Mouse (Mus musculus): ENCODE results near the gene Slfnl1. TPM values are rescaled to one million over a fixed set of nuclear protein-coding genes. Genes with fewer than 3 reads are reported as not detected.

The Slfnl1 gene
- total and polyA plus RNA-seq, 3 experiments: 0.17 TPM; not detected in 2

DNA sequence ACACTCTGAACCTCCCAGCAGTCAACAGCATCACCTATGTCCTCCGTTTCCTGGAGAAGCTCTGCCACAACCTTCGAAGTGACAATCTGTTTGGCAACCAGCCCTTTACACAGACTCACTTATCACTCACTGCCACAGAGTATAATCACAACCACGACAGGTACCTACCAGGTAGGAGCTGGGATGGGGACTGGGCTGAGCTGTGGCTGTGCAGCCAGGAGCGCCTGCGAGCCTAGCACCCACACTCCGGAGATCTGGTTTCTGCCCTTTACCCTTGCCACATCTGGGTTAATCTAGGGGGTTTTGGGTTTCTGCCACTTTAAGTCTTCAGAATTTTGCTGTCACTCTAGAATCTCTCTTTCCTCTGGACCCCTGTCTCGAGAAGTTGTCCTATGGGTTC, 15.1 kb upstream of the Slfnl1 start:
- Histone ChIP-seq H3K9me3 (replicated peaks; ENCODE audit: low read length) (no peaks in the 10 kb centered on the region), H3K4me2 (ENCODE audit: insufficient read depth, low read depth, poor library complexity, severe bottlenecking) (no peak overlapping the region), H3K9ac (ENCODE audit: insufficient read depth, low read depth) (no peak overlapping the region), H3K27ac (ENCODE audit: insufficient read depth, low read depth) (no peak overlapping the region), H3K79me2 (replicated peaks; ENCODE audit: control insufficient read depth, extremely low read depth, insufficient read depth, poor library complexity, severe bottlenecking) (no peaks in the 10 kb centered on the region), H3K36me3 (replicated peaks in 1 of 2; ENCODE audit: control insufficient read depth in 1 of 2, insufficient read depth in 1 of 2, low read length in 1 of 2) (peaks cover 7 to 50% of the 10 kb centered on the region in 2 experiments), H3K4me1 (ENCODE audit: control insufficient read depth in 1 of 2, insufficient read depth in 2 of 2) (no peaks in the 10 kb centered on the region), H3K27me3 (replicated peaks) (no peaks in the 10 kb centered on the region), H3K4me3 (replicated peaks in 1 of 3; ENCODE audit: low read depth in 2 of 3, low read length in 2 of 3, poor library complexity in 1 of 3) (no peak overlapping the region)
- TF ChIP-seq MAZ (IDR thresholded peaks at IDR 0.05; ENCODE audit: low read depth, low read length) (no peak), RAD21 (IDR thresholded peaks at IDR 0.05; ENCODE audit: low read depth, low read length) (no peak), EP300 (IDR thresholded peaks at IDR 0.05; ENCODE audit: low read length) (no peak), SIN3A (IDR thresholded peaks at IDR 0.05; ENCODE audit: low read length) (no peak), GABPA (IDR thresholded peaks at IDR 0.05; ENCODE audit: insufficient replicate concordance, low read depth, low read length) (no peak), ZMIZ1 (IDR thresholded peaks at IDR 0.05; ENCODE audit: low read depth, low read length) (no peak), JUND (conservative IDR thresholded peaks at IDR 0.05; ENCODE audit: low read depth, low read length) (no peak), PAX5 (IDR thresholded peaks at IDR 0.05; ENCODE audit: low read length) (no peak), ELF1 (IDR thresholded peaks at IDR 0.05; ENCODE audit: low read depth, low read length) (no peak), MYC (IDR thresholded peaks at IDR 0.05; ENCODE audit: low read depth, low read length) (no peak), POLR2A (IDR thresholded peaks at IDR 0.05; ENCODE audit: low read depth, low read length) (no peak)
- dilution Hi-C loops (cut with MboI; ENCODE audit: extremely low pct_ligation_motif_present, extremely low pct_unique_long_range_greater_than_20kb, low sequenced_read_pairs) (no loop called here), in situ Hi-C loops (cut with MboI; ENCODE audit: low pct_ligation_motif_present, low pct_unique_long_range_greater_than_20kb, low sequenced_read_pairs) (loop anchor here (25.0 kb wide), 1 partner anchor 280 kb away; no protein-coding TSS in a partner anchor)
- no peak for DNase-seq (ENCODE audit: extremely low read depth)

DNA sequence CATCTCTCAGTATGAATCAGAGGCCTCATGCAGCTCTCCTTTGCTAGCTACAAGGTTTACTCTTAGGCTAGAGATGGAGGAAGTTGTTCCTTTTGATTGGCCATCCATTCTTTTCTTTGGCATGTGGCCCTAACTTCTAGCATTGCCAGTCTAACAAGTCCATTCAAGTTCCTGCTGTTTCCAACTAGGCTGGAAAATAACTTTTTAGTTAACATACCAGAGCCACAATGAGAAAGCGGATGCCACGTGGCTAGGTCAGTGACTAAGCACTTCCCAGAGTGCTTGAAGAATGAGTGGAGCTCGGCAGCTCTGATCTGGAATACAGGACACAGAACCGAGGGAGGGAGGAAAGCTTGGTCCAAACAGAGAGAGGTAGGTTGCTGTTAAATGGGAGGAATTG, 14.7 kb upstream of the Slfnl1 start:
- H3K27me3 ChIP-seq (replicated peaks): no peaks in the 10 kb centered on the region
- H3K4me1 ChIP-seq (ENCODE audit: control insufficient read depth in 1 of 2, insufficient read depth in 2 of 2): no peaks in the 10 kb centered on the region
- H3K4me2 ChIP-seq (ENCODE audit: insufficient read depth, low read depth, poor library complexity, severe bottlenecking): no peak overlapping the region
- no peak overlapping the region for H3K9ac ChIP-seq (ENCODE audit: insufficient read depth, low read depth)
- TF ChIP-seq POLR2AphosphoS2 (IDR thresholded peaks at IDR 0.05; ENCODE audit: low read depth, low read length) (no peak), MYC (IDR thresholded peaks at IDR 0.05; ENCODE audit: low read depth, low read length) (no peak), ETS1 (conservative IDR thresholded peaks at IDR 0.05; ENCODE audit: low read depth, low read length) (no peak)
- peaks cover 7 to 54% of the 10 kb centered on the region in 2 experiments for H3K36me3 ChIP-seq (replicated peaks in 1 of 2; ENCODE audit: control insufficient read depth in 1 of 2, insufficient read depth in 1 of 2, low read length in 1 of 2)
- no peaks in the 10 kb centered on the region for H3K9me3 ChIP-seq (replicated peaks; ENCODE audit: low read length)
- H3K4me3 ChIP-seq (replicated peaks in 1 of 3; ENCODE audit: low read depth in 2 of 3, low read length in 2 of 3, poor library complexity in 1 of 3): no peak overlapping the region
- H3K27ac ChIP-seq (ENCODE audit: insufficient read depth, low read depth): no peak overlapping the region
- no peaks in the 10 kb centered on the region for H3K79me2 ChIP-seq (replicated peaks; ENCODE audit: control insufficient read depth, extremely low read depth, insufficient read depth, poor library complexity, severe bottlenecking)
- dilution Hi-C loops (cut with MboI; ENCODE audit: extremely low pct_ligation_motif_present, extremely low pct_unique_long_range_greater_than_20kb, low sequenced_read_pairs) (no loop called here), in situ Hi-C loops (cut with MboI; ENCODE audit: low pct_ligation_motif_present, low pct_unique_long_range_greater_than_20kb, low sequenced_read_pairs) (loop anchor here (25.0 kb wide), 1 partner anchor 280 kb away; no protein-coding TSS in a partner anchor)
- no peak for DNase-seq (ENCODE audit: extremely low read depth)

DNA sequence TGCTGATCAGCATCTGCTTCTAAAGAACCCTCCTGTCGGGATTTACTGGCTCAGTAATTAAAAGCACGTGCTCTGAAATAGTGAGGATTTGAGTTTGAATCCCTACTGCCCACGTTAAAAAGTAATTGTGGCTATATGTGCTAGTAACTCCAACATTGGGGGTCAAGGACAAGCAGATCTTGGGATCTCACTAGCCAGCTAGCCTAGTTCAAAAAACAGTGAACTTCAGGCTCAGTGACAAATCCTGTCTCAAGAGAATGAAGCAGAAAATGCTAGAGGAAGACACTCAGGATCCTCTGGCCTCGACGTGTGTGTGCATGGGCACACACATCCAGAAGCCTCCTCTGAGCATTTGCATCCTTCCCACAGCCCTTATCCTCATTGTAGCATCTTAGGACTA, 10.3 kb upstream of the Slfnl1 start:
- TF ChIP-seq HCFC1 (IDR thresholded peaks at IDR 0.05; ENCODE audit: low read depth, low read length): no peak
- TF ChIP-seq POLR2A (IDR thresholded peaks at IDR 0.05; ENCODE audit: low read depth, low read length): no peak
- no peak for TF ChIP-seq ETS1 (conservative IDR thresholded peaks at IDR 0.05; ENCODE audit: low read depth, low read length)
- no peak for TF ChIP-seq ZNF384 (IDR thresholded peaks at IDR 0.05; ENCODE audit: low read depth, low read length)
- TF ChIP-seq JUN (IDR thresholded peaks at IDR 0.05; ENCODE audit: insufficient read depth, low read depth, low read length): no peak
- TF ChIP-seq SIN3A (IDR thresholded peaks at IDR 0.05; ENCODE audit: low read length): no peak
- no peak for TF ChIP-seq RCOR1 (conservative IDR thresholded peaks at IDR 0.05; ENCODE audit: low read depth, low read length)
- no peak for TF ChIP-seq CHD1 (IDR thresholded peaks at IDR 0.05; ENCODE audit: low read depth, low read length)
- no peak for TF ChIP-seq ZC3H11A (IDR thresholded peaks at IDR 0.05; ENCODE audit: low read depth, low read length)

More for the DNA sequence above, 10.3 kb upstream of the Slfnl1 start:
- H3K79me2 ChIP-seq (replicated peaks; ENCODE audit: control insufficient read depth, extremely low read depth, insufficient read depth, poor library complexity, severe bottlenecking): no peaks in the 10 kb centered on the region
- H3K4me1 ChIP-seq (ENCODE audit: control insufficient read depth in 1 of 2, insufficient read depth in 2 of 2): peaks cover 0 to 8% of the 10 kb centered on the region in 2 experiments; a peak in 2 of 4 replicates
- no peak for DNase-seq (ENCODE audit: extremely low read depth)
- dilution Hi-C loops (cut with MboI; ENCODE audit: extremely low pct_ligation_motif_present, extremely low pct_unique_long_range_greater_than_20kb, low sequenced_read_pairs) (no loop called here), in situ Hi-C loops (cut with MboI; ENCODE audit: low pct_ligation_motif_present, low pct_unique_long_range_greater_than_20kb, low sequenced_read_pairs) (loop anchor here (25.0 kb wide), 1 partner anchor 284 kb away; no protein-coding TSS in a partner anchor)
- H3K9ac ChIP-seq (ENCODE audit: insufficient read depth, low read depth): no peak overlapping the region
- H3K4me3 ChIP-seq (replicated peaks in 1 of 3; ENCODE audit: low read depth in 2 of 3, low read length in 2 of 3, poor library complexity in 1 of 3): no peak overlapping the region
- no peaks in the 10 kb centered on the region for H3K27me3 ChIP-seq (replicated peaks)
- H3K4me2 ChIP-seq (ENCODE audit: insufficient read depth, low read depth, poor library complexity, severe bottlenecking): no peak overlapping the region
- no peaks in the 10 kb centered on the region for H3K9me3 ChIP-seq (replicated peaks; ENCODE audit: low read length)
- no peak overlapping the region for H3K27ac ChIP-seq (ENCODE audit: insufficient read depth, low read depth)
- peaks cover 13 to 69% of the 10 kb centered on the region in 2 experiments for H3K36me3 ChIP-seq (replicated peaks in 1 of 2; ENCODE audit: control insufficient read depth in 1 of 2, insufficient read depth in 1 of 2, low read length in 1 of 2)
